Mouse (Mus musculus): ENCODE measurements around the gene Ttc28.

DNA sequence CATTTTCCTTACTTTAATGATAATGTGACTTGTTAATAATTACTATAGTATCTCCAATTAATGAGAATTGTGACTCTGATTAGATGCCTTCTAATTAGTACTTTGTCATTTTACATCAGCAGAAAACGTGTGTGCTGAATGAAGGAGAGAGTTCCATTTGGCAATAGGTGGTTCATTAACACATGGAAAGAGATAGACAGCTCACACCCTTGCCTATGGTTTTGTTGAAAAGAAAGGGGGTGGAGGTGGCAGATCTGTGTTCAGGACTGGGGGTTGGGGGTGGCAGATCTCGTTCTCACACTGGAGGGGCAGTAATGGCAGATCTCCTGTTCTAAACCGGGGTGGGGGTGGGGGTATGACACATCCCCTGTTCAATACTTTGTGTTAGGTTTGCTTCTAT lies 184.4 kb downstream of the Ttc28 start:
- TF ChIP-seq MAFK (IDR thresholded peaks at IDR 0.05; ENCODE audit: insufficient read depth, low read depth, low read length) (no peak), HCFC1 (IDR thresholded peaks at IDR 0.05; ENCODE audit: borderline replicate concordance, insufficient read depth, low read length) (no peak)
